Mouse (Mus musculus): ENCODE measurements around the gene Slc6a6. TPM values are rescaled to one million over a fixed set of nuclear protein-coding genes. Genes with fewer than 3 reads are reported as not detected.

Gene Slc6a6
- polyA plus RNA-seq, 1 experiment from 2014 or later = 47.0 TPM

DNA sequence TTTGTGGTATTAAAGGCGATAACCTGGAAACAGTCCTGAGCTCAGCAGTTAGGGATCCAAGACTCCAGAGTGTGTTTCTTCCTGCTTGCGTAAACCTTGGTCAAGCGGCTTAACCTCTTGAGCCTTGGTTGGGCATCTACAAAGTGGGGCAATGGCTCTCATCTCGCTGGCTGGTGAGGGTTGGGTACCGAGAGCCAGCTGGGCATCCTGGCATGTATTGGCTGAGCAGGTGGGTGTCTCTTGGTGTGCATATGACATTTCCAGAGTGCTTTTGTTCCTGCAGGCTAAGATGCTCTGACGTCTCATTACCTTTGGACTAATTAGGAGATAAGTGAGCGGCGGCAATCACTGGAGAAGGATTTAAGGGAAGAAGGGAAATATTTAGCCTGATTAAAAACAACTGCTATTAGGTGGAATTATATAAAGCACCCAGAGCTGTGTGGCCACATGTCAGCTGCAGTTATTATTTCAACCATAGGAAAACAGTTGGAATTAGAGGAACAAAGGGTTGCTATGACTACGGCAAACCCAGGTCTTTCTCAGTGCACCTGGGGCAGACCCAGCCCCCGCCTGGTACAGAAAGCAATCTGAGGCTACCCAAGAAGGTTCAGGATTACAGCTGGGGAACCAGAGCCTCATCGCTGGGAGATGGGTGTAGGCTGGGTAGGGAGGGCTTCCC, 24.2 kb downstream of the Slc6a6 start:
- no peak for DNase-seq (ENCODE audit: extremely low spot score, low spot score)
- H3K27ac ChIP-seq = no peak overlapping the region
- 86% methylated on average over 11 of the region's 11 CpGs for WGBS
- peaks cover 71% of the 10 kb centered on the region for H3K36me3 ChIP-seq (replicated peaks)
- no peak overlapping the region for H3K4me3 ChIP-seq
- no peaks in the 10 kb centered on the region for H3K27me3 ChIP-seq (ENCODE audit: poor library complexity, severe bottlenecking)
- peaks cover 53% of the 10 kb centered on the region for H3K4me1 ChIP-seq
- 0 out of 2 replicates have a peak, but pooled peaks cover 3% of the 10 kb centered on the region for H3K9me3 ChIP-seq

DNA sequence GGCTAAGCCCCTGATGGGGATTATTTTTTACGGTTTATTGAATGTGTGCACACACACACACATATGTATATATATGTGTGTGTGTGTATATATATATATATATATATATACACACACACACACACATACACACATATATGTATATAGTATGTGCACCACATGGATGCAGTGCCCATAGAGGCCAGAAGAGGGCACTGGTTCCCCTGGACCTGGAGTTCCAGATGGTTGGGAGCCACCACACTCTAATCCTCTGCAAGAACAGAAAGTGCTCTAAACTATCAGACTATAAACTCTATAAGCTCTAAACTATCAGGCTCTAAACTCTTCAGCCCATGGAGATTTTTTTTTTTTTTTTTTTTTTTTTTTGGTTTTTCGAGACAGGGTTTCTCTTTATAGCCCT, 25.1 kb downstream of the Slc6a6 start:
- Histone ChIP-seq H3K4me1 (peaks cover 62% of the 10 kb centered on the region), H3K36me3 (replicated peaks) (peaks cover 65% of the 10 kb centered on the region), H3K9me3 (0 out of 2 replicates have a peak, but pooled peaks cover 3% of the 10 kb centered on the region), H3K27ac (no peak overlapping the region), H3K4me3 (no peak overlapping the region), H3K27me3 (ENCODE audit: poor library complexity, severe bottlenecking) (no peaks in the 10 kb centered on the region)
- DNase-seq (ENCODE audit: extremely low spot score, low spot score) = no peak
- 81% methylated on average over 2 of the region's 2 CpGs for WGBS

DNA sequence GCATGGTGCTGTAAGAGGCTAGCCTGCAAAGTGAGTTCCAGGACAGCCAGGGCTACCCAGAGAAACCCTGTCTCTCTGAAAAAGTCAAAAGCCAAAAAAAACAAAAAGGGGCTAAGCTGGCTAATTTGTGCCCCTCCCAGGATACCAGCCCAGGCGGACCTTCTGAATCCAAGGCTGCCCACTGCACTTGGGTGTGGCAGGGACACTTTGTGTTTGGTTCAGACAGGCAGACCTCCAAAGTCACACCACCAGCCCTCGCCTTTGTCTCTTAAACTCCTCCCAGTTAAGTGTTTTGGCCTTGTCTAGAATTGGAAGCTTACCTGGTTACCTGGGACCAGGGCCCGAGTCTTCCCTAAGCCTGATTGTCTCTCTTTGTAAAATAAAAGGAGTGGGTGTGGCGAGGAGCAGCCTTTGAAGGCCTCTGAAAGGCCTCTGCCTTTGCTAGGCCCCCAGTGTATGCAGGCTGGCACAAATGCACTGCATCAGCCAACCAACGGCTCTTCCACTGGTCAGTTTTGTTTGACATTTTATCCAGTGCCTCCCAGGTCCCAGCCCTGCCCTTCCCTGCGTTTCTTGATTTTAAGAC, 26.6 kb downstream of the Slc6a6 start:
- no peak for DNase-seq (ENCODE audit: extremely low spot score, low spot score)
- Histone ChIP-seq H3K27ac (peak overlapping the region; percentile 62), H3K36me3 (replicated peaks) (peaks cover 57% of the 10 kb centered on the region), H3K27me3 (ENCODE audit: poor library complexity, severe bottlenecking) (no peaks in the 10 kb centered on the region), H3K4me3 (no peak overlapping the region), H3K9me3 (0 out of 2 replicates have a peak, but pooled peaks cover 3% of the 10 kb centered on the region), H3K4me1 (peaks cover 68% of the 10 kb centered on the region)
- 49% methylated on average over 6 of the region's 6 CpGs for WGBS

DNA sequence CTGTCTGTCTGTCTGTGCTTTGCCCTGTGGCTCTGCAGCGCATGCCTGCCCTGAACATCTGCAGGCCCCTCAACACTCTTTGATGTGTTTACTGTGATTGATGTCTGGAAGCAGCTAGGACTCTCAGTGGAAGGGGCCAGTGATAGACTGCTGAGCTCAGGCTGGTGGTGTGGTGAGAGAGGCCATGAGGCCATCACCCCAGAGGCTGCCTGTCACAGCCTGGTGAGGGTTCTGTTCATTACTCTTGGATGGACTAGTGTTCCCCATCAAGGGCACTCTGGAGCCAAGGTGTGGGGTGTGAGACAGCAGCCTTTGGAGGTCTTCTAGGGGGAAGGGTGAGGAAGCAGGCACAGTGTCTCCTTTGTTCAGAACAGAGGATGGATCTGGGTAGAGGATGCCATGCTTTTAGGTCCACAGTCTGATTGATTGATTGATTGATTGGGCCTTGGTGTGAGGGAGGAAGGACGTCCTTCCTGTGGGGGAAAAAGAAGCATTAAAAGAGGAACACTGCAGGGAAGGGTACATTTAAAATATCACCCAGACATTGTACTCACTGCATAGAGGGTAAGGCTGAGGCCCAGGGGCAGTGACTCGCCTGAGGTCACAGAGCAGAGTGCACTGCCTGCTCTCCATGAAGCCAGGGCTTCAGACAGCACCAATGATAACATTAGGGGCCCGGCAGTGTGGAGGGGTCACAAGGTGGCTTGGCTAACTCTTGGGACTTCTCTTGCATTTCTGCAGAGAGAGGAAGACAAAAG, 28.4 kb downstream of the Slc6a6 start:
- no peaks in the 10 kb centered on the region for H3K27me3 ChIP-seq (ENCODE audit: poor library complexity, severe bottlenecking)
- H3K9me3 ChIP-seq = 0 out of 2 replicates have a peak, but pooled peaks cover 3% of the 10 kb centered on the region
- H3K4me3 ChIP-seq = 0 out of 2 replicates have a peak overlapping the region, but pooled peaks have one; percentile 9
- WGBS = 37% methylated on average over 4 of the region's 4 CpGs
- peaks cover 44% of the 10 kb centered on the region for H3K36me3 ChIP-seq (replicated peaks)
- DNase-seq (ENCODE audit: extremely low spot score, low spot score) = no peak
- H3K27ac ChIP-seq = peak overlapping the region; percentile 88
- H3K4me1 ChIP-seq = peaks cover 63% of the 10 kb centered on the region

DNA sequence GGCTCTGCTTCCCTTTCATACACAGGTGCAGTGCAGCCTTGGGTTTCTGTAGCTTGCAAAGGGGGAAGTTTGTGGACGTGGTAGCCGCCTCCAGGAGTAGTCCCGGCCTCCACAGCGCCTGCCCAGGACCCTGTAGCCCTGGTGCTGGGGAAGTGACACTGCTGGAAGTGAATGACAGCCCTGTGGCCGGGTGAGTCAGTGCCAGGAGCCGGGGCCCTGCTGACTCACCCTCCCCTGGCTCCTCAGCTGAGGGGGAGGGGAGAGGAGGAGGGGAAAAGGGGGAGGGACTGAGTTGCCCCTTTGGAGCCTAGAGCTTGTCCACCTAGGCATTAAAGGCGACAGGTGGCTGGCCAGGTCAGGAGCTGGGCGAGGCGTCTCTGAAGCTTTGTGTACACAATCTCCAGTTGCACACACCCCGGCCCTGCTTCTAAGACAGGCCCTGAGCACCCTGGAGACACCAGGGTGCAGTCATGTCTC, 29.0 kb downstream of the Slc6a6 start:
- peak; percentile 33 for DNase-seq (ENCODE audit: extremely low spot score, low spot score)
- peaks cover 40% of the 10 kb centered on the region for H3K36me3 ChIP-seq (replicated peaks)
- 0 out of 2 replicates have a peak, but pooled peaks cover 3% of the 10 kb centered on the region for H3K9me3 ChIP-seq
- WGBS = 6% methylated on average over 10 of the region's 10 CpGs
- peak overlapping the region; percentile 9; the same call in 1 of the 2 replicates for H3K4me3 ChIP-seq
- H3K27ac ChIP-seq = peak overlapping the region; percentile 88
- H3K27me3 ChIP-seq (ENCODE audit: poor library complexity, severe bottlenecking) = no peaks in the 10 kb centered on the region
- H3K4me1 ChIP-seq = peaks cover 58% of the 10 kb centered on the region

DNA sequence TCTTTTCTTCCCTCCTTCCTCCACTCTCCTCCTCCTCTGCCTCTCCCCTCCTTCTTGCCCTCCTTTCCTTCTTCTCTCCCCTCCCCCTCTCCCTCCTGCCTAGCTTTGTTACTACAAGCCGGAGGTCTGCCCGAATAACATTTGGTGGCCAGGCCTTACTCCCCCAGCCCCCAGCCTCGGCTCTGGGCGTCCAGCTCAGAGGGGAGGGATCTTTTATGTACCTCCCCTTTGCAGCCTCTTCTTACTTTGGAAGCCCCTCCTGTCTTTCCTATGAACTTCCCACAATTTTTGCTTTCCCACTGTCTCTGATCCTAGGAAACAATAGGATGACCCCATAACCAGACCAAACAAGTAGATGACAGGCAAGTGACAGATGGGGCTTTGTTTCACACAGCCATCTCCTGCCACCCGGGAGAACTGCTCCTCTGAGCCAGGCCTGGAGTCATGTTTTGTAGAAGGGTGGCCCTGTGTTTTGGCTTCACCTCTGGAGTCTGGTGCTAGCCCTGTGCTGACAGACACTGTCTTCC, 29.6 kb downstream of the Slc6a6 start:
- 5% methylated on average over 5 of the region's 5 CpGs for WGBS
- H3K4me3 ChIP-seq = peak overlapping the region; percentile 9; the same call in 1 of the 2 replicates
- H3K9me3 ChIP-seq = 0 out of 2 replicates have a peak, but pooled peaks cover 3% of the 10 kb centered on the region
- peaks cover 34% of the 10 kb centered on the region for H3K36me3 ChIP-seq (replicated peaks)
- peaks cover 58% of the 10 kb centered on the region for H3K4me1 ChIP-seq
- no peak for DNase-seq (ENCODE audit: extremely low spot score, low spot score)
- peak overlapping the region; percentile 88 for H3K27ac ChIP-seq
- no peaks in the 10 kb centered on the region for H3K27me3 ChIP-seq (ENCODE audit: poor library complexity, severe bottlenecking)

DNA sequence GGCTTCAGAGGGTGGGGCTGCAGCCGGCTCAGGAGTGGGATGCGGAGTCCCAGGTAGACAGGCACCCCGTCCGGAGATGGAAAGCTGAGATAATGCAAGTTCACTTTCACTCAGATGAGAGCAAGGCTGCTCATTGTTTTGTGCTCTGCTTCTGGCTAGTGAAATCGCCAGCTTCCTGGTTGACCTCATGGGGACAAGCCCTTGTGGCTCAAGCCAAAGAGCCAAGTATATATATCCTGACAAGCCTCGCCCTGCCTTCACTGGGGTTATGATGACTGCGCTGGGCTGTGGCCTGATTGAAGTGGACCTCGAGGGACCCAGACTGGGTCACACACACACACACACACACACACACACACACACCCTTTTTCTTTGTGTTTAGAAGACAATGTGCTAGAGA, 31.2 kb downstream of the Slc6a6 start:
- peaks cover 28% of the 10 kb centered on the region for H3K36me3 ChIP-seq (replicated peaks)

DNA sequence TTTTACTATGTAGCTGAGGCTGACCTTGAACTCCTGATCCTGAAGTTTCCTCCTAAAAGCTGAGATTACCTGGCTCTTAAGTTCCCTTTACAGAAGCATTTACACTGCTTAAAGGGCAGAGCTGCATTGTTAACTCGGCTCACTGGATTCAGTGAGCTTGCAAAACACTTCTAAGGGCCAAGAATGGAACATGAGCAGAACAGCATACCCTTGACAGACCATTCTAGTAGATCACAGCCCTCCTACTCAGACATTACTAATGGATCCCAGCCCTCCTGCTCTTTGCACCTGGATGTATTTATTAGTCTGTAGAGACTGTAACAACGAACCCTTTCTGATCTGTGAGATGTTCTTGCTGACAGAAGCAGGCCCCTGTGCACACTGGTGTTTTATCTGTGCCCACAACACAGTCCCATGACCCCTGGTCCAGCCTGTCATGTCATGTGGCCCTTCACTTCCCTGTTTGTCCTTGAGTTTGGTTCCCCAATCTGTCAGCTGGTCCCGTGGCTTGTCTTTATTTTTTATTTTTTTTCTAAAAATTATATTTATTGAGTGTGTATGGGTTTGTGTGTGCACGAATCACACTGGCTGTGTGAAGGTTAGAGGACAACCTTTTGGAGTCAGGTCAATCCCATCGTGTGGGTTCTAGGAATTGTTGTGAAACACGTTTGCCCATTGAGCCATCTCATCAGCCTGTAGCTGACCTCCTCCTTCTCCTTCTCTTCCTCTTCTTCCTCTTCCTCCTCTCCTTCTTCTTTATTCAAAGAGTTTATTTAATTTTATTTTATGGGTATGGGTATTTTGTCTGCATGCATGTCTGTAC, 32.3 kb downstream of the Slc6a6 start:
- Histone ChIP-seq H3K4me1 (peaks cover 66% of the 10 kb centered on the region), H3K4me3 (no peak overlapping the region), H3K27ac (no peak overlapping the region), H3K36me3 (replicated peaks) (peaks cover 24% of the 10 kb centered on the region), H3K27me3 (ENCODE audit: poor library complexity, severe bottlenecking) (no peaks in the 10 kb centered on the region), H3K9me3 (no peaks in the 10 kb centered on the region)
- WGBS = 85% methylated on average over 6 of the region's 6 CpGs
- DNase-seq (ENCODE audit: extremely low spot score, low spot score) = no peak

More for the DNA sequence above, 31.2 kb downstream of the Slc6a6 start:
- Histone ChIP-seq H3K4me3 (no peak overlapping the region), H3K4me1 (peaks cover 66% of the 10 kb centered on the region), H3K27me3 (ENCODE audit: poor library complexity, severe bottlenecking) (no peaks in the 10 kb centered on the region), H3K27ac (peak overlapping the region; percentile 44; the same call in 1 of the 2 replicates), H3K9me3 (no peaks in the 10 kb centered on the region)
- DNase-seq (ENCODE audit: extremely low spot score, low spot score) = no peak
- 90% methylated on average over 8 of the region's 8 CpGs for WGBS

DNA sequence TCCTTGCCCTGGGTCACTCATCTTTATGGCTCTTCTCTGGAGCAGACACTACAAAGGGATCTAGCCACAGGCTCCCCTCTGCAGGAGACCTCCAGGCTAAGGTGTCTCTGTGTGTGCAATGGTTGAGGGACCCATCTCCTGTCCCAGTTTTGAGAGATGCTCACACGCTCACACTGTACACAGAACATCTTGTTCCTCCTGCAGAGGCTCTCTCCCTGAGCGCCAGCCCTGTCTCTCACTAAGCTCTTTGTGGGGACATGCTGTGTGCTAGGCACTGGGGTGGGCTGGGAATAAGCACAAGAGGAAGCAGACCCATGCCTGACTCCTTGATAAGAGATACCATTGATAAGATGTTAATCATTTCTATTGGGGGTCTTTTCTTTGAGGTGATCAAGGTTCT, 34.2 kb downstream of the Slc6a6 start:
- 86% methylated on average over 2 of the region's 2 CpGs for WGBS
- peaks cover 58% of the 10 kb centered on the region for H3K4me1 ChIP-seq
- H3K36me3 ChIP-seq (replicated peaks) = peaks cover 24% of the 10 kb centered on the region

DNA sequence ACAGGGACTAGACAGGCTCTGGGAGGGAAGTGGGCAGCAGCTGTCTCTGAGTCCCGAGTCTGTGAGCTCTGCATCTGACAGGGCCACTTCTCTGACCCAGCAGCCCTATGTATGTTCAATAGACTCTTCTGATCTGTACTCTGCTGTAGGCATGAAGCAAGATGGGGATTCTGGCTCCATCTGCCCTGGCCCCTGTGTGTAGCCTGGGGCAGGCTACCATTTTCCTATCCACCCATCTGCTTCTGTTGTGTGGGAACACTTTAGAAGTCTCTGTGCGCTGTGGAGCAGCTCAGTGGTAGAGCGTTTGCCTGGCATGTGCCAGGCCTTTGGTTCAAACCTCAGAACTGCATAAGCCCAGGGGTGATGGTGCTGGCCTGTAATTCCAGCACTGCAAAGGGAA, 34.8 kb downstream of the Slc6a6 start:
- Histone ChIP-seq H3K27ac (peak overlapping the region; percentile 85), H3K27me3 (ENCODE audit: poor library complexity, severe bottlenecking) (no peaks in the 10 kb centered on the region), H3K36me3 (replicated peaks) (peaks cover 30% of the 10 kb centered on the region), H3K4me3 (no peak overlapping the region), H3K4me1 (peaks cover 53% of the 10 kb centered on the region), H3K9me3 (no peaks in the 10 kb centered on the region)
- DNase-seq (ENCODE audit: extremely low spot score, low spot score) = no peak
- WGBS = 74% methylated on average over 3 of the region's 3 CpGs

More for the DNA sequence above, 34.2 kb downstream of the Slc6a6 start:
- H3K9me3 ChIP-seq = no peaks in the 10 kb centered on the region
- H3K27ac ChIP-seq = peak overlapping the region; percentile 85; the same call in 1 of the 2 replicates
- H3K4me3 ChIP-seq = no peak overlapping the region
- H3K27me3 ChIP-seq (ENCODE audit: poor library complexity, severe bottlenecking) = no peaks in the 10 kb centered on the region
- no peak for DNase-seq (ENCODE audit: extremely low spot score, low spot score)

DNA sequence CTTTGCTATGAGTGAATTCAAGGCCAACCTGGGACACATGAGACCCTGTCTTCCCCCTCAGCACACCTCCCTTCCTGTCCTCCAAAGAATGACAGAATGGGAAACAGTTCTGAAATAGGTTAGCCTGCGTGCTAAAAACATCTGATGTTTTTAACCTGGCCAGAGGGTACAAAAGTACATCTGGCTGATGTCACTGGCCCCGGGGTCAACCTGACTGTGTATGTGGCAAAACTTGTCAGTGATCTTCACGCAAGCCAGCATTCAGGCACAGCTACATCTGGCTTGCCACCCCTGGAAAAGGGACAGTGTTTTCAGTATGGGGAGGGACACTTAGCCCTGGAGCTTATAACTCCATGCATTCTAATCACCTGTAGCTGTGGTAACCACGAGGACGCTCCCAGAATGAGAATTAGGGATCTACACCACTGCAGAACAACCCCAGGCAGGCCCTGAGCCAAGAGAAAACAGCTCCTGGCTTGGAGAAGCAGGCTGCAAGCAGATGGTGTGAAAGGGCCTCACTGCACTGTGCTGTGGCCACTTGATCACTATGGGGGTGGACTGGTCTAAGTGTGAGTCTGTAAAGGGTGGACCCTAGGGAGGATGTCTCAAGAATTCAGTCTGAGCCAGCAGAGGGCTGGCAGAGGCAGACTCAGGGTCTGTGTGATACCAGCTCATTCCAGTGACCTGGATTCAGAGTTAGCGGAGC, 35.3 kb downstream of the Slc6a6 start:
- 78% methylated on average over 6 of the region's 6 CpGs for WGBS
- Histone ChIP-seq H3K27ac (peak overlapping the region; percentile 85), H3K9me3 (no peaks in the 10 kb centered on the region), H3K4me3 (no peak overlapping the region), H3K36me3 (replicated peaks) (peaks cover 32% of the 10 kb centered on the region), H3K4me1 (peaks cover 48% of the 10 kb centered on the region), H3K27me3 (ENCODE audit: poor library complexity, severe bottlenecking) (no peaks in the 10 kb centered on the region)
- no peak for DNase-seq (ENCODE audit: extremely low spot score, low spot score)

Measured in forebrain, embryonic 10.5 days (tissue).